Mouse (Mus musculus): Measurements from ENCODE around the gene Csmd2.

DNA sequence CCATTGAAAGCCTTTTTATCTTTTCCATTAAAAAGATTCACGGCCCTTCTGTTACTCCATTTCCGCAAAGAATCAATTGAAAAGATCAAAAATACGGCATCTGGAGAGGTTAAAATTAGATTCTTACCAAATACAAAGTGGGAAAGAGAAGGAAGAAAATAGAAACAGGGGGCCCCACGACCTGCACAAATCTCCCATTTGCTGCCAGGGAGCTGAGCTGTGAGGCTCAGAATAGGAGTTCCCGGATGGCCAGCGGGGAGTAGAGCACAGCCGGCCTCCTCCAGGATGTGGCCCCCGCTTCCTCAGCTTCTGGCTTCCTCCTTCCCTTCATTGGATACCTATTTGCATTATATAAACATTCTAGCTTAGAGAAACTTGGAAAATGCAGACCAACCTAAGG, 97.4 kb downstream of the Csmd2 start:
- TF ChIP-seq CTCF (IDR thresholded peaks at IDR 0.05; ENCODE audit: low read depth, low read length): no peak
- no peak for TF ChIP-seq GATA2 (IDR thresholded peaks at IDR 0.05; ENCODE audit: borderline replicate concordance, low read depth, low read length)
